Mouse (Mus musculus) lung, postnatal 0 days (tissue): ENCODE results near the gene Zfp385a.

Source experiments
- CTCF ChIP-seq: IDR thresholded peaks from 2 replicates; pipeline ENCODE4 v1.5.1; 2016; ENCODE audit warnings: antibody characterized with exemption, mild to moderate bottlenecking
- EP300 ChIP-seq: IDR thresholded peaks from 2 replicates; pipeline ENCODE4 v1.6.1; 2016; ENCODE audit warnings: antibody characterized with exemption, mild to moderate bottlenecking, control low read depth

GRCm38 (mm10) chr15:103317120-103317519 is 22.8 kb downstream of the Zfp385a start:
- TF ChIP-seq CTCF (no peak), EP300 (no peak)
